Mouse (Mus musculus): ENCODE data around the gene Tmem233. TPM values are rescaled to one million over a fixed set of nuclear protein-coding genes. Genes with fewer than 3 reads are reported as not detected.

Gene Tmem233
- polyA plus RNA-seq, 1 experiment from 2014 or later = not detected

DNA sequence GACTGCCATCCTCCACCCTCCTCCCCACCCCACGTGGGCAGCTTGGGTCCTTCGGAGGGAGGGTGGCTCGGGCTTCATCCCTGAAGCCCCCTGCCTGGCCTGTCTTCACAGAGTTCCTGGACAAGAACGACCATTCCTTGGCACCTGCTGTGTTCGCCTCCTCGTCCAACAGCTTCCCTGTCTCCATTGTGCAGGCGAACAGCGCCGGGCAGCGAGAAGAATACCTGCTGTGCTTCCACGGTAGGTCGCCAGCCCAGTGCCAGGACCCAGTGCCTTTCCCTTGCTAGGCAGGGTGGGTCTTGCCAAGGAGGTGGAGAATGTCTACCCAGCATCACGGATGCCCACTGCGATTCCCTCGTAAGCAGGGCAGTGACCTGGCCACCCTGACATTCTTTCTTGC, 88.9 kb downstream of the Tmem233 start:
- H3K36me3 ChIP-seq (replicated peaks; ENCODE audit: insufficient read depth, low read length) = peaks cover 65% of the 10 kb centered on the region
- no peak overlapping the region for H3K4me3 ChIP-seq (ENCODE audit: low read depth, low read length)

DNA sequence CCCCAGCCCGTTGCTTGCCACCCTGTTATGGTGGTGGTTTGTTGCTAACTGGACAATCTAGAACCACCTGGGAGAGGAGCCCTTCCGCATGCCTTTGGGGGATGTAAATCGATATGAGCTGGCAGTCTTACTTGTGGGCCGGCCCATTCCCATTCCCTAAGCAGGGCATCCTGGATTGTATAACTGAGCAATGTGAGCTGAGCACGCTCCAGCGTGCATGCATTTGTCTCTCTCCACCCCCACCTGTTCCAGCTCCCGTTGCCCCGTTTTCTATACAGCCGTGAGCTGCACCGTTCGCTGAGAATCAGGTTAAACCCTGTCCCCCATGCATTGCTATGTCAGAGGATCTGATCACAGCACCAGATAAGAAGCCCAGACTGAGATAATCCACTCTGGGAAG, 91.3 kb downstream of the Tmem233 start:
- DNase-seq = no peak
- H3K36me3 ChIP-seq (replicated peaks; ENCODE audit: insufficient read depth, low read length) = peaks cover 77% of the 10 kb centered on the region
- 95% methylated on average over 11 of the region's 11 CpGs for WGBS (ENCODE audit: insufficient replicate concordance)

More for the DNA sequence above, 88.9 kb downstream of the Tmem233 start:
- ATAC-seq (no peak), DNase-seq (no peak)
- H3K4me1 ChIP-seq (ENCODE audit: insufficient read depth) = no peaks in the 10 kb centered on the region
- H3K27ac ChIP-seq (ENCODE audit: low read depth) = no peak overlapping the region
- no peak overlapping the region for H3K4me2 ChIP-seq (ENCODE audit: low read depth, low read length)
- no peak overlapping the region for H3K9ac ChIP-seq (replicated peaks)
- no peaks in the 10 kb centered on the region for H3K9me3 ChIP-seq (ENCODE audit: low read length)
- no peak for TF ChIP-seq EP300 (IDR thresholded peaks at IDR 0.05; ENCODE audit: low read depth)
- no peak for TF ChIP-seq CTCF (IDR thresholded peaks at IDR 0.05; ENCODE audit: low read depth)
- WGBS (ENCODE audit: insufficient replicate concordance) = 96% methylated on average over 15 of the region's 15 CpGs
- no peaks in the 10 kb centered on the region for H3K27me3 ChIP-seq (ENCODE audit: insufficient read depth, low read length)

More for the DNA sequence above, 91.3 kb downstream of the Tmem233 start:
- H3K4me1 ChIP-seq (ENCODE audit: insufficient read depth) = no peaks in the 10 kb centered on the region
- no peaks in the 10 kb centered on the region for H3K27me3 ChIP-seq (ENCODE audit: insufficient read depth, low read length)
- TF ChIP-seq EP300 (IDR thresholded peaks at IDR 0.05; ENCODE audit: low read depth) = no peak
- no peak for TF ChIP-seq CTCF (IDR thresholded peaks at IDR 0.05; ENCODE audit: low read depth)
- H3K4me3 ChIP-seq (ENCODE audit: low read depth, low read length) = no peak overlapping the region
- H3K27ac ChIP-seq (ENCODE audit: low read depth) = no peak overlapping the region
- H3K4me2 ChIP-seq (ENCODE audit: low read depth, low read length) = no peak overlapping the region
- ATAC-seq = no peak
- H3K9me3 ChIP-seq (ENCODE audit: low read length) = no peaks in the 10 kb centered on the region
- H3K9ac ChIP-seq (replicated peaks) = no peak overlapping the region

Other genes with a start within 250 kb of the Tmem233 start
- 9.1 and 11.5 TPM in 2 replicates for gene Cit, start 238.0 kb downstream of the Tmem233 start, polyA plus RNA-seq (2015; fragmentation: Nextera tagmentation; extraction: Ambion mirVana)
- gene Prkab1, start 58.7 kb downstream of the Tmem233 start, polyA plus RNA-seq (2015; fragmentation: Nextera tagmentation; extraction: Ambion mirVana) = 51.6 and 51.8 TPM in 2 replicates
- not detected in 2 replicates for gene Ccdc60, start 205.7 kb upstream of the Tmem233 start, polyA plus RNA-seq (2015; fragmentation: Nextera tagmentation; extraction: Ambion mirVana)